Mouse (Mus musculus): Measurements from ENCODE around the gene Dcst1. TPM values are rescaled to one million over a fixed set of nuclear protein-coding genes. Genes with fewer than 3 reads are reported as not detected.

Dcst1 gene
- polyA plus RNA-seq, 1 experiment from 2014 or later = 0.76 TPM

DNA sequence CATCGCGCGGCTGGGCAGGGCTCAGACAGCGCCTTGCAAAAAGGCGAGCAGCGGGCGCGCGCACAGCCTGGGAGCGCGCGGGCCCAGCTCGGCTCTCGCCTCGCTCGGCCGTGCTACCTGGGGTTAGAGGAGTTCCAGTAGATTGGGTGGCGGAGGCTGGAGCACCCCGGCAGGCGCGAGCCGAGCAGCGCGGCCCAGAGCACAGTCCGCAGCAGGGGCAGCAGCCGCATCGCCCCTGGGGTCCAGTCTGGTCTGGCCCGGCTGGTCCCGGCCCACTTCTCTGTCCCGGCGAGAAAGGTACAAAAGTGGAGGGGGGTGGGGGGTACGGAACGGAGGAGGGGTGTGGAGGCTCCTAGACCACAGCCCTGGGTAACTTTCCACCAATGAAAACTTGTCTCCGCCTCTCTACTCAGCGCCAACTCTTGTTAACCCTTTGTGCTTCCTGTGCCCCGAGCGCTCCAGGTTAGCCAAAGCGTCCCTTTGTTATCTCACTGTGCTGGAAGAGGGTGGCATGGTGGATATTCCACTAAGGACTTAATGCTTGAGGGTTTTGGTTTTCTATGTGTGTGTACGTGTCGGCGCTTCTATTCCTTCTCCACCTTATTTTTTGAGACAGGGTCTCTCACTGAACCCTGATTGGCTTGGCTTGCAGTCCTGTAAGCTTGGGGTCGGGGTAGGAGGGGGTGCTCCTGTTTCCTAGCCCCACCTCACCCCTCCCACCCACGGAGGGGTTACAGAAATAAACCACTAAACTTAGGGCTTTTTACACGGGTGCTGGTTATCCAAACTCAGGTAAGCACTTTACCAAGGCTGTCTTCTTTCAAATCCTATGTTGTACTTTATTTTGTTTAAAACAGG is 27.1 kb downstream of the Dcst1 start, which contains the start of gene Efna4:
Efna4 (minus strand) TSS at position 308 of the 858 bp plus-strand sequence.
- Histone ChIP-seq H3K9ac (peak within 1 kb of the TSS; percentile 89), H3K4me3 (peak within 1 kb of the TSS; percentile 90), H3K4me1 (peaks cover 62% of the 10 kb centered on the region), H3K27ac (peak within 1 kb of the TSS; percentile 93), H3K4me2 (peak within 1 kb of the TSS; percentile 67), H3K9me3 (no peaks in the 10 kb centered on the region), H3K36me3 (peaks cover 42% of the 10 kb centered on the region), H3K27me3 (no peaks in the 10 kb centered on the region)
- under 1% methylated on average over 44 of the region's 44 CpGs for WGBS
- ATAC-seq (ENCODE audit: insufficient number of reproducible peaks, low FRiP score, low TSS enrichment, low read depth) = peak; percentile 91

DNA sequence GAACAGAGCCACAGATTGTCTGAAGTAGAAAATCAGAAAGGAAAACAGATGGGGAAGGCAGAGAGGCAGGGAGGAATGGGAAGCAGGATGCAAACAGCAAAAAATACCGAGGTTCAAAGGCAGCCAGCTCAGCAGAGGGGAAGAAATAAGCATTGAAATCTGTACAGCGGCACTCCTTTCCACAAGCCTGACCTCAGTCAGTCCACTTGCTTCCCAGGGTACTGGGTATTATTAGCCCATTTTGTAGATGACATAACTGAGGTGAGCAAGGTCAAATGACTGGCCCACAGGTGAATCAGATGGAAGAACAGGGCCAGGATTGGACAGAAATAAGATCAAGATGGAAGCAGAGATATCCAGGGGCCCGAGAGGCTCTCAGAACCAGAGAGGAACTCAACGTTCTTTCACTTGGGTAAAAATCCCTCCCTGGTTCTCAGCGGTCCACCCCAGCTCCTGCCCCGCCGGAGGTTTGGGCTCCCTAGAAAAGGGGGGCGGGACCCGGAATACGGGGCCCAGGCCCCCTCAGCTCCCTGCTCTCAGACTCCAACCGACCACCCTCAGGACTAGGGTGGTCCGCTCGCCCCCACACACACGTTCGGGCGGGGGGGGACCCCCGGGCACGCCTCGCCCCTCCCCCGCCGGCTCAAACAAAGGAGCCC is 27.9 kb downstream of the Dcst1 start:
- Histone ChIP-seq H3K9ac (peak overlapping the region; percentile 89), H3K4me1 (peaks cover 69% of the 10 kb centered on the region), H3K4me2 (peak overlapping the region; percentile 67), H3K4me3 (peak overlapping the region; percentile 90), H3K36me3 (peaks cover 35% of the 10 kb centered on the region), H3K27me3 (no peaks in the 10 kb centered on the region), H3K9me3 (no peaks in the 10 kb centered on the region), H3K27ac (peak overlapping the region; percentile 93)
- ATAC-seq (ENCODE audit: insufficient number of reproducible peaks, low FRiP score, low TSS enrichment, low read depth) = no peak
- WGBS = 0% methylated on average over 19 of the region's 21 CpGs

DNA sequence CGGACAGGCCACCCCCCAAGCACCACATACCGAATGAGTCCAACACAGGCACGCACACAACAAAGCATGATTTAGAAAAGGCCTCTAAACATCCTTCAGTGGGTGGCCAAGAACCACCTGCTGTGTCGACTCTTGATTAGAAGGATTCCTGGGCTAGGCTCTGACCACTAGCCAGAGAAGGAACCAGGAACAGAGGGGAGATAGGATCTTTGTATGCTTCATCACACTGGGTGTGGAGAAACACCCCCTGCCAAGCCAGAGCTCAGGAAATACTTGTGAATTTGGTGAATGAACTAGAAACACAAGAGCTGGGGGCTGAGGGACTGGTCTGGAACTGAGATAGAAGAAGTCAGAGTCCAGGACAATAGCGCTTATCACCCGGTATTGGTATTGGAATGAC is 28.5 kb downstream of the Dcst1 start:
- ATAC-seq (ENCODE audit: insufficient number of reproducible peaks, low FRiP score, low TSS enrichment, low read depth) = no peak
- H3K27me3 ChIP-seq = no peaks in the 10 kb centered on the region
- H3K27ac ChIP-seq = peak overlapping the region; percentile 93; the same call in 1 of the 2 replicates
- H3K4me1 ChIP-seq = peaks cover 74% of the 10 kb centered on the region
- peak overlapping the region; percentile 67 for H3K4me2 ChIP-seq
- peak overlapping the region; percentile 90 for H3K4me3 ChIP-seq
- peak overlapping the region; percentile 89; the same call in 1 of the 2 replicates for H3K9ac ChIP-seq
- no peaks in the 10 kb centered on the region for H3K9me3 ChIP-seq
- 14% methylated on average over 6 of the region's 6 CpGs for WGBS
- peaks cover 28% of the 10 kb centered on the region for H3K36me3 ChIP-seq

DNA sequence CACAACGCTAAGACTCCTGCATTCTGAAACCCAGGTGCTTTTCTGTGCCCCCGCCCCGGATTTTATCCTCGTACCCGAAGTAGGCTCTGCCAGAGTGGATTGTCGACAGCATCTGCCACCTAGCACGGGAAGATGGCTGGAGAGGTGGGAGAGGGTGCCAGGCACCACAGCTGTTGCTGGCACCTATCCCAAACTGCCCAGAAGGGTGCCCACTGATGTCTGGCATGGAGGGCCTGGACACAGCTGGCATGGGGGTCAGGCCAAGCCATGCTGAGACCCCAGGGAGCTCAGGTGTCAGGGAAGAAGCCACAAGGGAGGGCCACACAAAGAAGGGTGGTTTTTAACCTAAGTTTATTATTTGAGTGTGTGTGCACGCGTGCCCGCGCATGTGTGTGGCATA is 32.0 kb downstream of the Dcst1 start:
- H3K27ac ChIP-seq = 0 out of 2 replicates have a peak overlapping the region, but pooled peaks have one; percentile 50
- no peak for ATAC-seq (ENCODE audit: insufficient number of reproducible peaks, low FRiP score, low TSS enrichment, low read depth)
- no peaks in the 10 kb centered on the region for H3K9me3 ChIP-seq
- H3K4me2 ChIP-seq = no peak overlapping the region
- peaks cover 55% of the 10 kb centered on the region for H3K4me1 ChIP-seq
- H3K36me3 ChIP-seq = peaks cover 25% of the 10 kb centered on the region
- 52% methylated on average over 11 of the region's 11 CpGs for WGBS
- no peak overlapping the region for H3K9ac ChIP-seq
- no peaks in the 10 kb centered on the region for H3K27me3 ChIP-seq
- H3K4me3 ChIP-seq = no peak overlapping the region

DNA sequence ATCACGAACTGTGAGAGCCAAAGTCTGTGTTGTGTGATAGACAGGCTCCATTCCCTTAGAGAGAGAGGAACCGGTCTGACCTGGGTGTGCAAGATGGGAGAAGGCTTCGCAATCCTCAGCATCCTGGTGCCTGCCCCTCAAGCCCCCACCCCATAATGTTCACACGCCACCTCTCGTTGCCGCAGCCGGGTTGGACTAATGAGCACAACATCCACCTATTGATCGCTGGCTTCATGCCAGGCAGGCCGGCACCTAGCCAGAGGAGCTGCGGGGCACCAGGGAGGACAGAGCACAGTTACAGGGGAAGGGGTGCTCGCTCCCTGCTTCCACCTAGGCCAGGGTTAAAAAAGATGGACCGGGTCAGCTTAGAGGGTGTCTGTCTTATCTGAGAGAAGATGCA is 32.6 kb downstream of the Dcst1 start:
- Histone ChIP-seq H3K27me3 (no peaks in the 10 kb centered on the region), H3K4me1 (peaks cover 55% of the 10 kb centered on the region), H3K4me2 (no peak overlapping the region), H3K9ac (no peak overlapping the region), H3K27ac (peak overlapping the region; percentile 50; the same call in 1 of the 2 replicates), H3K36me3 (peaks cover 25% of the 10 kb centered on the region), H3K9me3 (no peaks in the 10 kb centered on the region), H3K4me3 (no peak overlapping the region)
- WGBS = 34% methylated on average over 12 of the region's 12 CpGs
- ATAC-seq (ENCODE audit: insufficient number of reproducible peaks, low FRiP score, low TSS enrichment, low read depth) = no peak

DNA sequence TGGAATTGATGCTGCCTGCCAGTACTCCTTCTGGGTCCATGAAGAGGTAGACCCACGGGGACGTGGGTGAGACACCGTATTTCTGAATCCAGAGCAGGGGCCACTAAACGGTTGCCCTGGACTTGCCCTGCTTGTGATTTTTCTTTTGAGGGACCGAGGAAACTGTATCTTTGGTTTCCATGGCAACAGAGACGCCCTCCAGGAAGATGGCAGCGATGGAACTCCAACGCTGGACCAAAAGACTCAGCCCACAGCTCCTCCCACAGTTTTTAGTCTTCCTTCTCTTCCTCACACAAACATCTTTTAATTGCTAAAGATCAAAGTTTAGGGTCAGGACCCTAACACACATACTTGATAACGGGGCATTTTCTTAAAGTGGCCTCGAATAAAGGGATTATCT is 33.0 kb downstream of the Dcst1 start:
- no peak for ATAC-seq (ENCODE audit: insufficient number of reproducible peaks, low FRiP score, low TSS enrichment, low read depth)
- WGBS = 44% methylated on average over 10 of the region's 10 CpGs
- Histone ChIP-seq H3K9me3 (no peaks in the 10 kb centered on the region), H3K4me1 (peaks cover 52% of the 10 kb centered on the region), H3K4me3 (no peak overlapping the region), H3K27me3 (no peaks in the 10 kb centered on the region), H3K4me2 (no peak overlapping the region), H3K27ac (peak overlapping the region; percentile 57), H3K36me3 (peaks cover 25% of the 10 kb centered on the region), H3K9ac (no peak overlapping the region)

DNA sequence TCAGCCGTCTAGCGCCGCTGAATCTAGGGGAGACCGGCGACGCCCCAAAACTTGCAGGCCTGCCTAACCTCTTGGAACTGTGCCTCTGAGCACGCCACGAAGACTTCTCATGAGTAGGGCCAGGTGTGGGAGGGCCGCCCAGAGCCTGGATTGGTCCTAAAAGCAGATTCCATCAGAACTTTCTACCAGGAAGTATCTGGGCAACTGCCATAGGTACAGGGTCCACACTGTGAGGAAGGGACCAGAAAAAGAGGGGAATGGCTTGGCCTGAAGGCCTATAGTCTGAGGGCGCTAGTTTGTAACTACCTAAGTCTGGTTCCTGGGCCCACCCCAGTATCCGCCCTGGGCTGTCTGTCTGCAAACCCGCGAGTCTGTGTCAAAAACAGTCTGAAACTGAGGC is 33.5 kb downstream of the Dcst1 start:
- H3K4me2 ChIP-seq = no peak overlapping the region
- no peak overlapping the region for H3K9ac ChIP-seq
- no peak overlapping the region for H3K4me3 ChIP-seq
- no peaks in the 10 kb centered on the region for H3K9me3 ChIP-seq
- H3K36me3 ChIP-seq = peaks cover 25% of the 10 kb centered on the region
- peak overlapping the region; percentile 57 for H3K27ac ChIP-seq
- H3K4me1 ChIP-seq = peaks cover 48% of the 10 kb centered on the region
- 46% methylated on average over 13 of the region's 13 CpGs for WGBS
- no peak for ATAC-seq (ENCODE audit: insufficient number of reproducible peaks, low FRiP score, low TSS enrichment, low read depth)
- no peaks in the 10 kb centered on the region for H3K27me3 ChIP-seq

DNA sequence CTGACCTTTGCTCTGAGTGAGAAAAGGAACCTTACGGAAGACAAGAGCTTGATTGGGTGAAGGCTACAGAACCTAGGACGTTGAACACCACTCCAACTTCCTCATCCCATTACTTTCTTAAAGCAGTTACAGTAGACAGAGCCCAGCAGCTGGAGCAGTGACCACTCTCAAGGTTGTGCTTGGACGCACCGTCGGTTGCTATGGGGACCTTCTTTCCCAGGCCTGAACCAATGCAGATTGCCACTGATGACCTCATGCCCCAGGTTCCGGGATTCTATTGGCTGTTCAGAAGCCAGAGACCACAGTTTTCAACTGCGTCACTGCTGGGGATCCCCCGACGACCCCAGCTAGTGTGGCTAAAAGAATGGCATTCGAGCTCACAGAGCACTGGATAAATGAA is 34.1 kb downstream of the Dcst1 start:
- H3K27ac ChIP-seq = 0 out of 2 replicates have a peak overlapping the region, but pooled peaks have one; percentile 57
- no peak for ATAC-seq (ENCODE audit: insufficient number of reproducible peaks, low FRiP score, low TSS enrichment, low read depth)
- H3K9me3 ChIP-seq = no peaks in the 10 kb centered on the region
- 35% methylated on average over 10 of the region's 10 CpGs for WGBS
- H3K9ac ChIP-seq = no peak overlapping the region
- H3K4me1 ChIP-seq = peaks cover 42% of the 10 kb centered on the region
- H3K36me3 ChIP-seq = peaks cover 25% of the 10 kb centered on the region
- no peaks in the 10 kb centered on the region for H3K27me3 ChIP-seq
- no peak overlapping the region for H3K4me3 ChIP-seq
- no peak overlapping the region for H3K4me2 ChIP-seq

DNA sequence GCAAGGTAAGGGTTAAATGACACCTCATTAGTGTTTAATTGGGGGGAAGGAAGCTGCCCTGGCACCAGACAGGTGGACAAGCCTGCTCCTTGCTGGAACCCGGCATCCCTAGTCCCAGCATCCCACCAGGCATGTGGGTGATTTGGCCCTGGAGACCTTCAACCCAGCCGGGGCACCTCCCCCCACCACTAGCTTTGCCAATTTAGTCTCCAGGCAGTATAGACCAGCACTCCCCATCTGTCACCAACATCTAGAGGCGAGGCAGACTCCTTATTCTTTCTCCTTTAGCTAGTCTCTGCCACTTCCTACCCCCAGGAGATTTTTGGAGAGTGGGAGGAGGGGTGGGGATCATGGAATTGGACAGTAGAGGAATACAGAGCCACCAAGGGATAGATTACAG is 34.7 kb downstream of the Dcst1 start:
- 48% methylated on average over 3 of the region's 3 CpGs for WGBS
- ATAC-seq (ENCODE audit: insufficient number of reproducible peaks, low FRiP score, low TSS enrichment, low read depth) = no peak
- Histone ChIP-seq H3K36me3 (peaks cover 25% of the 10 kb centered on the region), H3K4me3 (no peak overlapping the region), H3K4me1 (peaks cover 36% of the 10 kb centered on the region), H3K27me3 (no peaks in the 10 kb centered on the region), H3K9ac (no peak overlapping the region), H3K9me3 (no peaks in the 10 kb centered on the region), H3K27ac (no peak overlapping the region), H3K4me2 (no peak overlapping the region)

DNA sequence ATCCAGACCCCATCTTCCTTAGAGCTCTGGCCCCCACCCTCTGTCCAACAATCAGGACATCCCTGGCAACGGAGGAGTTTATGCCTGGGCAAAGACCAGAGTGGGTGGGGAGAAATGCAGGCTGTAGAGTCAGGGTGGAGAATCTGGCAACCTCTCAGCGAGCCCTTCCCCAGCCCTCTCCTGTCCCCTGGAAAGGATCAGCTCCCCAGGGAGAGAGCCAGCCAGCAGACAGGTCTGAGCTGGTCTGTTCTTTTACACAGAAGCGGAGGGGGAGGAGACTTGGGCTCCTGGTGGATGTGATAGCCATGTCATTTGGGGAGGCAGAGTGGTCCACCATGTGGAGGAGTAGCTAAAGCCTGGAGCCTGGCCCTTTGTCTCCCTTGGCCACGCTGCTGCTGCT is 36.4 kb downstream of the Dcst1 start:
- no peak for ATAC-seq (ENCODE audit: insufficient number of reproducible peaks, low FRiP score, low TSS enrichment, low read depth)
- Histone ChIP-seq H3K4me3 (no peak overlapping the region), H3K36me3 (peaks cover 7% of the 10 kb centered on the region), H3K9me3 (no peaks in the 10 kb centered on the region), H3K27me3 (no peaks in the 10 kb centered on the region), H3K4me2 (no peak overlapping the region), H3K27ac (peak overlapping the region; percentile 27; the same call in 1 of the 2 replicates), H3K4me1 (peaks cover 28% of the 10 kb centered on the region), H3K9ac (no peak overlapping the region)
- 25% methylated on average over 4 of the region's 4 CpGs for WGBS

DNA sequence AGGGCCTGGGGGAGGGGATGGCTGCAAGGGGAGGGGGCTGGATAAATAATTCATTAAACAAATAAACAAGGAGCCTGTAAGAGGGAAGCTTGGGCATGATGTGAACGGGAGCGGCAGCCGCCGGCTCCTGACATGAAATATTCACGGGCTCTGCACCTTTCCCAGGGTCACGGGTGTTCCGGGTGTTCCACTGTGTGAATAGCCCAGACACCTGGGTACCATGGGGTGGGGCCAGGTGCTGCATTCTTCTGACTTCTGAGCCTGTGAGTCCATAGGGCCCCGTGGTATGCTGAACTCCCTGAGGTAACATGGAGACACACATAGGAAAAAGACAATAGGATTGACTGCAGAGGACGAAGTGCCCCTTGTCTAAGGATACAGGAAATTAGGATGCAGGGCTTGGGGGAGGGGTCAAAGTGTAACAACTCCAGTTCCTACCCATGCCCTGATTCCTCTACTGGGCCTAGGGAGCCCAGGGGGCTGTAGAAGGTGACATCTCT is 37.6 kb downstream of the Dcst1 start:
- 28% methylated on average over 9 of the region's 9 CpGs for WGBS
- H3K27ac ChIP-seq = no peak overlapping the region
- H3K9ac ChIP-seq = no peak overlapping the region
- H3K4me2 ChIP-seq = no peak overlapping the region
- no peaks in the 10 kb centered on the region for H3K27me3 ChIP-seq
- no peaks in the 10 kb centered on the region for H3K9me3 ChIP-seq
- no peaks in the 10 kb centered on the region for H3K36me3 ChIP-seq
- ATAC-seq (ENCODE audit: insufficient number of reproducible peaks, low FRiP score, low TSS enrichment, low read depth) = no peak
- H3K4me3 ChIP-seq = no peak overlapping the region
- peaks cover 23% of the 10 kb centered on the region for H3K4me1 ChIP-seq

DNA sequence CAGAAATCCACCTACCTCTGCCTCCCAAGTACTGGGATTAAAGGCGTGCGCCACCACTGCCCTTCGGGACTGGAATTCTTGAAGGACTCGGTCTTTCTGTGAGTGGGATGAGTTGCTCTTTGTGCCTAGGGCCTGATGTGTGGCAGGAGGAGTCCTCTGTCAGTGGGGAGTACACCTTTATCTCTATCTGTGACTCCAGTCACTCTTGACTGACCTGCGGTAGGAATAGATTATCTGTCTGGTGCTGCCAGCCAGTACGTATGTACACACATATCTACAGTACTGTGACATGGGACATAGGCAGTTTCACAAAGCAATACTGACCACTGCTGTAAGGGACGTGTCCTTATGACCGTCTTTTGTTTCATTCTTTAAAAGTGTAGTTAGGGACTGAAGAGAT is 39.2 kb downstream of the Dcst1 start:
- Histone ChIP-seq H3K9ac (no peak overlapping the region), H3K36me3 (no peaks in the 10 kb centered on the region), H3K4me1 (peaks cover 25% of the 10 kb centered on the region), H3K4me3 (no peak overlapping the region), H3K4me2 (no peak overlapping the region), H3K27me3 (peaks cover 6% of the 10 kb centered on the region), H3K27ac (no peak overlapping the region), H3K9me3 (no peaks in the 10 kb centered on the region)
- 93% methylated on average over 8 of the region's 8 CpGs for WGBS
- ATAC-seq (ENCODE audit: insufficient number of reproducible peaks, low FRiP score, low TSS enrichment, low read depth) = no peak
